Mouse (Mus musculus) G1E-ER4 (cell line): ENCODE results near the gene Rrh. TPM values are rescaled to one million over a fixed set of nuclear protein-coding genes. Genes with fewer than 3 reads are reported as not detected.

ENCODE experiments used
- GATA1 ChIP-seq: IDR thresholded peaks from one replicate; pipeline ENCODE4 v1.8.0; 2012; ENCODE audit warnings: low read length, inconsistent platforms
- polyA plus RNA-seq: library from polyadenylated mRNA; stranded (reverse); fragments of >175 nt; gene quantifications from 2 replicates; pipeline ENCODE4 v1.2.3, GENCODE M21; 2012

The Rrh gene
- polyA plus RNA-seq, 1 experiment, result not detected

DNA sequence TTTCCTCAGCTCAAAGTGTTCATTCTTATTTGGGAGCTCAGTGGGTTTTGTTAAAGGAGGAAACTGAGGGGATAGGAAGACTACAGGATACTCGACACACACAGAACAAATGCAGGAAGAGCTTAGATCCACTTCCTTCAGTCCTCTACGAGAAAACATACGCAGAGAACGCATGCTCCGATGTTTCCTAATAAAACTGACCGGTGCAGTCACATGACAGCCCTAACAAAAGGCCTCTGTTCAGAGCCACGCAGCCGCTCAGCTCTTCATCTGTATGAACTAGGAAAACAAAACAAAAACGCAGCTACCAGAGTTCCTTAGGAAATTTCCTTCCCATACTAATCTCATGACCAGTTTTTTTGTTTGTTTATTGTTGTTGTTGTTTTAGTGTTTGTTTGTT, 1.5 kb downstream of the Rrh start:
- TF ChIP-seq GATA1, result no peak

DNA sequence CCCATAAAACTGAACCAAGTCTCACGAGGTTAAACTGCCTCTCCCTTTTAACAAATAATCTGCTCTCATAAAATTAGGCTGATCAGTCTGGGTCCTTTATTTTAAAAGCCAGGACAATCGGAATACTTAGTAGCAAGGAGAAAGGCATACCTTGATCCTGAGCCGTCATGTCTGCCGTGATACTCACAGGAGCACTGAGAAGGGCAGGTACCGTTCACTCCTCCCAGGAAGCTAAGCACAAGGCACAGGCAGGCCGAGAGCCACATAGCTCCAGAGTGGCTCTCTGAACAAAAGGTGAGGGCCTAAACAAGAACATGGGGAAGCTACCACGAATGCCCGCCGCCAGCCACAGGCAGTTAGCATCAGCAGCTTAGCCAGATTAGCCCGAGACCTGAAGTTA, 18.6 kb downstream of the Rrh start, which contains the start of gene Lrit3:
Gene Lrit3 (minus strand): TSS at position 266 of the 400 bp plus-strand sequence.
- TF ChIP-seq GATA1, result no peak

DNA sequence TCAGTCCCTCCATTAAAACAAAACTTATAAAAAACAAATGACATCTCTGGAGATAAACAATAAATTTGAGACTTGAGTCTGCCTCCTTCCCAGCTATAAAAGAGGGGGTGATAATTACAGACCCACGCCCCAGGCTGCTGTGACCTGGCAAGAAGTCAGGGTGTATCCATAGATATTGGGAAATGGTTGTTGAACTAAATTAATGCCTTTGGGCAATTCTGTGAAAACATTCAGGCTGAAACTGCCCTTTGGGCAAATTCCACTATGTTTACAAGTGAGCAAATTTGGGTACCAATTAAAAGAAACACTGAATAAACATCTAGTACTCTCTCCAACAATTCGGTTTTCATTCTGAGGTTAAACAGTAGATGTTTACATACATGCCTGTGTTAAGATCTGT, 23.4 kb downstream of the Rrh start:
- TF ChIP-seq GATA1, result no peak

DNA sequence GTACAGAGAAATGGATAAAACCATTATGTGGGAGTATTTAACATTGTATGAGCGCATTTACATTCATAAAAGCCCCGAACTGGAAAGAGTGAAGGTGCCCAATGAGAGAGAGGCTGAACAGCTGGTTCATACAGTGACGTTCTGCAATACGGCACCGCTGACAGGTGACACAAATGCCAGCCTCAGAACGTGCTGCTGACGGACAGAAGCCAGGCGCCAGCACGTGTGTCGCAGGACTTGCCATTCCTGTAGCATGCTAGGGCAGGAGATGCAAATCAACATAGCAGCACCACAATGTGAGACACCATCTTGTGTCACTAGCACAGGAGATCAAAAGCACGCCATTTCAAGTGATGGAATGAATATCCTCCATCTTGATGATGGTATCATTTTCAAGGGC, 23.8 kb downstream of the Rrh start:
- no peak for TF ChIP-seq GATA1

DNA sequence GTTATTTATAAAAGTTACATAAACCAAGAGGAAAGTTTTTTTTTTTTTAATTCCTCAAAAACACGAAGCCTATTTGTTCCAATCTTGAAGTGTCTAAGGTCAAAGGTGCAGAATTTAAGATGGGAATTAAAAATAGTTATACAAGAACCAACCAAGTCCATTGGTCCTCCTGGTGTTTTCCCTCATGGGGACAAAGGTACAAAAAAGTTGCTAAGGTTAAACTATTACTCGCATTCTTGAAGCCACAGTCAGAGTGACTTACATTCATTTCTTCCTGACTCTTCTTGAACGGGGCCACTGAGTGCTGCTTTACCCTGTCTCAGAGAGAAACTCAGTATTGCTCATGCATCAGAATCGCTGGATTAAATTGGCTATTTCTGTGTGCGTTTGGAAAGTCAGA, 25.0 kb downstream of the Rrh start:
- no peak for TF ChIP-seq GATA1

DNA sequence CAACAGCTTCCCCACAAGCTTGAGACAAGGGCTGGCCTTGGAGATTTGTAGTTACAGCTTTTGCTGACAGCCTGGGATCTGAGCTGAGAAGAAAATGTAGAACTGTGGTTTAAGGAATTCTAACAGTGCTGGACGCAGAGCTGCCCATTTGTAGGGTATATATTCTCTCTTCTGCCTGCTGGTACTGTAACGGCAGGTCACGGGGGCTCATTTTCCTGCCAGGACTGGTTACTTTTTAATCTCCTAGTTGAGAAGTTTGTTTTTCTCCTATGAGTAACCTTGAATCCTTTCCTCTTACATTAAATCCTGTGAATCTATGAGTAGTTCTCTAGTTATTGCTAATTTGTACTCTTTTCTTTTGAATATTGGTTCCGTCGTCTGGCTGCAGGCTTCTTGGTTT, 28.6 kb downstream of the Rrh start:
- TF ChIP-seq GATA1, result no peak

DNA sequence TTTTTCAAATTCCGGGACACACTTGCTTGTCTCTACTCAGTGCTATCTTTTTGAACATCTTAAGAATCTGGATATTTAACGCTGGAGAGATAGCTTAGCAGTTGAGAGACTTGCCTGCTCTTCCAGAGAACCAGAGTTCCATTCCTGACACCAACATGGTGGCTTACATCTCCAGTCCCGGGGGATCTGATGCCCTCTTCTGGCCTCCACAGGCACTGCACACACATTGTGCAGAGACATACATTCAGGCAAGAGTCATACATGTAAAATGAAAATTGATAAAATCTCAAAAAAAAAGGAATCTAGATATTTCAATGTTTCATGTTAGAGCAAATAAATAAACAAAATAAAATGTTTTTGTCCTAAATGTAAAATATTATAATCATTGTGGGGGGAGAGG, 39.6 kb downstream of the Rrh start:
- TF ChIP-seq GATA1, result no peak

DNA sequence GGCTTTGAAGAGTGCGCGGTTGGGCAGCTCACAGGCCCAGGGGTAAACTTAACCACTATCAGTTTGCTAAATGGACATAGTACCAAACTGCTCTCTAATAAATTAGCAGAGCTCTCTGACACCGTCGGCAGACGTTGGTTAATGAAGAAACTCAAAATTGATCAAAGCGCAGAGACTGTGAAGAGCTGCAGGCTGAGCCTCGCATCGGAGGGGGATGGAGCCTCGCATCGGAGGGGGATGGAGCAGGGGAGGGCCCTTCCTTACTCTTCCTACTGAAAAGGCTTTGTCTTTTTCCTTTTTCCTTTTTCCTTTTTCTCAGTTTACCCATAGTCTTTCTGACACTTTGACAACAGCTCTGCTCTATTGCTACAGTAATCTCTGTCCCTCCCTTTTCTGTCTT, 41.0 kb downstream of the Rrh start:
- TF ChIP-seq GATA1, result no peak

DNA sequence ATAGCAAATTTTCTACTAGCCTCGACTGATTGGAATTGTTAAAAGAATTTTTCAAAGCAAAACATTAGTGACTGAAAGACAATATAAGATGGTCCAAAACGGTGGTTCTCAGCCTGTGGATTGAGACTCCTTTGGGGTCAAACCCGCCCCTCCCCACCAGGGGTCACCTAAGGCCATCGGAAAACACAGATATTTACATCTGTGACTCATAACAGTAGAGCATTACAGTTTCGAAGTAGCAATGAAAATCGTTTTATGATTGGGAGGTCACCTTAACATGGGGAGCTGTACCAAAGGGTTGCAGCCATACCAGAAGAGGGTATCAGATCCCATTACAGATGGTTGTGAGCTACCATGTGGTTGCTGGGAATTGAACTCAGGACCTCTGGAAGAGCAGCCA, 51.2 kb downstream of the Rrh start:
- TF ChIP-seq GATA1, result no peak

DNA sequence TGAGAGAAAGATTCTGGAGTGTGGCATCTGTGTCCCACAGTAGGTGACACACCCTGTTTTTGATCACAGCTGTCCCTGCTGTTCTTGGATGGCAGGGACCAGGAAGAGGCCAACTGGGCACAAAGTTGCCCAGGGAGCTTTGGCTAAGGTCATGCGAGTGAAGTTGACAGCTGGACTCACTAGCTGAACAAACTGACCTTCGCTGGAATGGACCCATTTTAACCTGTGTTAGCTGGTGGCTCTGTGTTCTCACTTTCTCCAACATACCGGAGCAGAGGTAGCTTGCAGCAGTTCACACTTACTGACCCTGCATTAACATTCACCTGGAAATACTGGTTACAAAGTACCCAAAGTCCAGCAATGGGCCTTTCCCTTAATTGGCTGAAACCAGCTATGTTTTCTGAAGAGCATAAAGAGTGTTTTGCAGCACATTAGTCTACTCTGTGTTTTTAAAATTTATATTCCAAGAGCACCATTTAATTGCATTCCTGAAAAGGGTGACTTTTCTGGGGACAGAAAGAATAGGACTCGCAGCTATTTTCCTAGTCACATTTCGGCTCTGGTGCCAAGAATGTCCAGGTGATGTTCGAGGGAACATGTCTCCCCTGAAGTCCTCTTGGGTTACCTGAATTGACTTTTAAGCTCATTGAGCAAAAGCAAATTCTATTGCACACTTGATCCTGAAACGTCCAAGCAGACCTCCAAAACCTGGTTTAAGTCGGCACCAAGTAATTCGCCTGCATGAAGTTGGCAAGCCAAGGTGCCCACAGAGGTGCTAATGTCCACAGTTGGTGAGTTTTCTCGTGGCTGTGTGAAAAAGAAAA, 55.2 kb downstream of the Rrh start:
- TF ChIP-seq GATA1, result no peak

DNA sequence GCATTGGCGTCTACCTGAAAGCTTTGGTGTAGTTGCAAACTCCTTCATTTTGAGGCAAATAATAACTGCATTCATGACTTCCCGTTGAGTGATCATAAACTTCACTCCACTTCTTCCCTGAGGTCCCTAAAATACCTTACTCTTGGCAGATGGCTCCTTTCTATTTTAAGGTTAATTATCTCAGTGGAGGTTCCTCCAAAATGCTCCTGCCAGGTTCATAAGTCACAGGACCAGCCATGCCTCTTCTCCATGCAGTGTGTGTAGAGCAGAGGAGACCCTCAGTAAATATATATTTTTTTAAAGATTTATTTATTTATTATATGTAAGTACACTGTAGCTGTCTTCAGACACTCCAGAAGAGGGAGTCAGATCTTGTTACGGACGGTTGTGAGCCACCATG, 56.3 kb downstream of the Rrh start:
- no peak for TF ChIP-seq GATA1

DNA sequence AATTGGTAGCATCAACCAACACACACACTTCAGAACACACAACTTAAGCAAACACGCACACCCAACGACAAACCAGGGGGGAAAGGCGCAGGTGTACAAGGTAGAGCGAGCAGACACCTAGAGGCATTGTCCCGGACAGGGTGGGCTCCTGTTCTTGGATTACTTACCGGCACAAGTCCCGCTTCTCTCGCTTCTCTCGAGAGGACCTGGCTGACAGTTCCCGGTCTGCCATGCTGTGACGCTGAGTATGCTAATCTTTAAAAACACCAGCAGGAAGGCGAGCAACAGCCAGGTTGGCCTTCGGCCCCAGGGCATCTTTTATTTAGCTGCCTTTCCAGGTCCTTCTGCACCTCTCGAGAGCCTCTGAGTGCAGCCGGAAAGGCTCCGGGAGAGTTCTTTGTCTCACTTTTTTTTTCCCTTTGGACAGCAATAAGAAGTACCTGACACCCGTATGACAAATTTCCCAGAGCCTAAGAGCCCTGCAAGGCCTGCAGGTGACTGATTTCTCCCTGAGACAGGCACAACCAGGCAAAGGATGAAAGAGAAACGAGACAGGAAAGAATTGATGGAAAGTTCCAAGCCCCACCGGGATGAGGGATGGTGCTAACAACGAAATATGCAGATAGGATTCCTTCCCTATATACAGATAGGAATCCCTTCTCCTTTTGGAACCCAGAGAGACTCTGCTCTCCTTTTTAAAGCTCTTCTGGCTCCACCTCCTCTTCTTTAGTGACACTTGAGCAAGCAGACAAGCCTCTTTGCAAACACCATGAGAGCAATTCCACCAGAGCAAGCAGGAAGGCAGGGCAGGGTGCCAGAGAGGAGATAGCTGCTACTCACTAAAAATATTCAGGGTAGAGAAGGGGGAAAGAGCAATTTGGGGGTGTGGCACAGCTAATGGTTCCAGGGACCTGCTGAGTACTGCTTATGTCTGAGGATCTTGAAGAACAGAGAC, 67.5 kb downstream of the Rrh start, which contains the start of gene Egf:
Gene Egf (minus strand): TSS at position 667 of the 955 bp plus-strand sequence.
- no peak for TF ChIP-seq GATA1

Other genes starting within 250 kb of the Rrh start
- gene Egf, start 67.3 kb downstream of the Rrh start, polyA plus RNA-seq, result 0.98 and 1.5 TPM in 2 replicates
- gene Lrit3, start 18.6 kb downstream of the Rrh start, polyA plus RNA-seq, result not detected in 2 replicates
- 133 and 197 TPM in 2 replicates for gene Gar1, start 8.8 kb upstream of the Rrh start, polyA plus RNA-seq
- not detected in 2 replicates for gene Cfi, start 13.3 kb upstream of the Rrh start, polyA plus RNA-seq
- 130 and 181 TPM in 2 replicates for gene Pla2g12a, start 56.0 kb upstream of the Rrh start, polyA plus RNA-seq
- gene Casp6, start 78.8 kb upstream of the Rrh start, polyA plus RNA-seq, result 15.5 and 21.0 TPM in 2 replicates
- not detected in 2 replicates for gene Mcub, start 147.6 kb upstream of the Rrh start, polyA plus RNA-seq
- 78.5 and 116 TPM in 2 replicates for gene Sec24b, start 239.0 kb upstream of the Rrh start, polyA plus RNA-seq